Mouse (Mus musculus): ENCODE measurements around the gene Ooep. TPM values are rescaled to one million over a fixed set of nuclear protein-coding genes. Genes with fewer than 3 reads are reported as not detected.

Gene Ooep
- polyA plus RNA-seq (2012; rRNA removed) = 3.9 TPM in 2 replicates

GRCm38 (mm10) chr9:78378113-78378785 is at the start of gene Ooep:
TSS of gene Ooep (minus strand) at chr9:78378725.
- DNase-seq (ENCODE audit: low read depth) = peak; percentile 92
- TF ChIP-seq CTCF (IDR thresholded peaks at IDR 0.05; ENCODE audit: borderline replicate concordance, extremely low read depth, insufficient read depth, insufficient read length) (peak; percentile 34; the same call in 1 of the 2 replicates), POLR2A (IDR thresholded peaks at IDR 0.05; ENCODE audit: borderline replicate concordance, extremely low read depth, insufficient read depth, insufficient read length, poor library complexity, severe bottlenecking) (no peak)

- TF ChIP-seq CTCF (IDR thresholded peaks at IDR 0.05; ENCODE audit: borderline replicate concordance, extremely low read depth, insufficient read depth, insufficient read length) (no peak), POLR2A (IDR thresholded peaks at IDR 0.05; ENCODE audit: borderline replicate concordance, extremely low read depth, insufficient read depth, insufficient read length, poor library complexity, severe bottlenecking) (no peak)
- DNase-seq (ENCODE audit: low read depth) = no peak
Measured at GRCm38 (mm10) chr9:78428185-78428584, 49.7 kb upstream of the Ooep start.

GRCm38 (mm10) chr9:78427362-78427781 is 48.8 kb upstream of the Ooep start:
- peak; percentile 7 for DNase-seq (ENCODE audit: low read depth)
- TF ChIP-seq CTCF (IDR thresholded peaks at IDR 0.05; ENCODE audit: borderline replicate concordance, extremely low read depth, insufficient read depth, insufficient read length) = no peak
- TF ChIP-seq POLR2A (IDR thresholded peaks at IDR 0.05; ENCODE audit: borderline replicate concordance, extremely low read depth, insufficient read depth, insufficient read length, poor library complexity, severe bottlenecking) = no peak

- DNase-seq (ENCODE audit: low read depth) = no peak
- TF ChIP-seq CTCF (IDR thresholded peaks at IDR 0.05; ENCODE audit: borderline replicate concordance, extremely low read depth, insufficient read depth, insufficient read length) (no peak), POLR2A (IDR thresholded peaks at IDR 0.05; ENCODE audit: borderline replicate concordance, extremely low read depth, insufficient read depth, insufficient read length, poor library complexity, severe bottlenecking) (no peak)
Measured at GRCm38 (mm10) chr9:78401596-78401995, 23.1 kb upstream of the Ooep start.

GRCm38 (mm10) chr9:78400570-78400969 is 22.0 kb upstream of the Ooep start:
- DNase-seq (ENCODE audit: low read depth) = no peak
- TF ChIP-seq POLR2A (IDR thresholded peaks at IDR 0.05; ENCODE audit: borderline replicate concordance, extremely low read depth, insufficient read depth, insufficient read length, poor library complexity, severe bottlenecking) = no peak
- TF ChIP-seq CTCF (IDR thresholded peaks at IDR 0.05; ENCODE audit: borderline replicate concordance, extremely low read depth, insufficient read depth, insufficient read length) = no peak

- TF ChIP-seq POLR2A (IDR thresholded peaks at IDR 0.05; ENCODE audit: borderline replicate concordance, extremely low read depth, insufficient read depth, insufficient read length, poor library complexity, severe bottlenecking) (no peak), CTCF (IDR thresholded peaks at IDR 0.05; ENCODE audit: borderline replicate concordance, extremely low read depth, insufficient read depth, insufficient read length) (no peak)
- DNase-seq (ENCODE audit: low read depth) = no peak
Measured at GRCm38 (mm10) chr9:78396517-78396916, 18.0 kb upstream of the Ooep start.

GRCm38 (mm10) chr9:78395630-78396351 is 17.3 kb upstream of the Ooep start, which contains the start of gene Ddx43:
TSS of gene Ddx43 (plus strand) at chr9:78395777.
- DNase-seq (ENCODE audit: low read depth) = peak; percentile 92
- no peak for TF ChIP-seq CTCF (IDR thresholded peaks at IDR 0.05; ENCODE audit: borderline replicate concordance, extremely low read depth, insufficient read depth, insufficient read length)
- no peak for TF ChIP-seq POLR2A (IDR thresholded peaks at IDR 0.05; ENCODE audit: borderline replicate concordance, extremely low read depth, insufficient read depth, insufficient read length, poor library complexity, severe bottlenecking)

GRCm38 (mm10) chr9:78395244-78395629 is 16.7 kb upstream of the Ooep start:
- no peak for TF ChIP-seq CTCF (IDR thresholded peaks at IDR 0.05; ENCODE audit: borderline replicate concordance, extremely low read depth, insufficient read depth, insufficient read length)
- TF ChIP-seq POLR2A (IDR thresholded peaks at IDR 0.05; ENCODE audit: borderline replicate concordance, extremely low read depth, insufficient read depth, insufficient read length, poor library complexity, severe bottlenecking) = no peak
- DNase-seq (ENCODE audit: low read depth) = no peak

GRCm38 (mm10) chr9:78394602-78395001 is 16.1 kb upstream of the Ooep start:
- no peak for TF ChIP-seq POLR2A (IDR thresholded peaks at IDR 0.05; ENCODE audit: borderline replicate concordance, extremely low read depth, insufficient read depth, insufficient read length, poor library complexity, severe bottlenecking)
- TF ChIP-seq CTCF (IDR thresholded peaks at IDR 0.05; ENCODE audit: borderline replicate concordance, extremely low read depth, insufficient read depth, insufficient read length) = no peak
- DNase-seq (ENCODE audit: low read depth) = no peak

- no peak for TF ChIP-seq CTCF (IDR thresholded peaks at IDR 0.05; ENCODE audit: borderline replicate concordance, extremely low read depth, insufficient read depth, insufficient read length)
- no peak for TF ChIP-seq POLR2A (IDR thresholded peaks at IDR 0.05; ENCODE audit: borderline replicate concordance, extremely low read depth, insufficient read depth, insufficient read length, poor library complexity, severe bottlenecking)
- DNase-seq (ENCODE audit: low read depth) = no peak
Measured at GRCm38 (mm10) chr9:78393741-78394140, 15.2 kb upstream of the Ooep start.

GRCm38 (mm10) chr9:78389981-78390380 is 11.5 kb upstream of the Ooep start:
- no peak for DNase-seq (ENCODE audit: low read depth)

More at GRCm38 (mm10) chr9:78389981-78390380, 11.5 kb upstream of the Ooep start:
- TF ChIP-seq CTCF (IDR thresholded peaks at IDR 0.05; ENCODE audit: borderline replicate concordance, extremely low read depth, insufficient read depth, insufficient read length) = no peak
- TF ChIP-seq POLR2A (IDR thresholded peaks at IDR 0.05; ENCODE audit: borderline replicate concordance, extremely low read depth, insufficient read depth, insufficient read length, poor library complexity, severe bottlenecking) = no peak
